Mouse (Mus musculus) right cerebral cortex, adult 18-20 months (tissue): ENCODE measurements around the gene Bsg.

Experiments
- DNase-seq: peaks from one replicate; pipeline ENCODE4 v3.0.0; 2022; ENCODE audit warnings: mixed read lengths

Gene Bsg

GRCm38 (mm10) chr10:79704065-79704969 lies at the start of gene Bsg:
Gene Bsg (plus strand): TSS chr10:79704491.
- peak; percentile 99 for DNase-seq

DNA sequence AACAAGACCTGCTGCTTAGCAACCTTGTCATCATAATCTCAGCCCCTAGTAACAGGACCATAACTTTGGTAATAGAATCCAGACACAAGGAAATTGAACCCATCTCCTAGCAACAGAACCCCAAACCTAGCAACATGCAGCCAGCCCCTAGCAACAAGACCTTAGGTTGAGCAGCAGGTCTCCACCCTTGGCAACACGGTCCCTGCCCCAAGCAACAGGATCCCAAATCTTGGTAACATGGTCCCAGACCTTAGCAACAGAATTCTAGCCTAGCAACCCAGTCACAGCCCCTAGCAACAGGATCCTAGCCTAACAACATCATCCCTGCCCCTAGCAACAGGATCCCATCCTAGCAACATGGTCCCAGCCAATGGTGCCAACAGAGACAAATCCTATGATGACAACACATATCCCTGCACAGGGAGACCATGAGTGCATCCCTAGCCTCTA lies 49.3 kb upstream of the Bsg start:
- no peak for DNase-seq

DNA sequence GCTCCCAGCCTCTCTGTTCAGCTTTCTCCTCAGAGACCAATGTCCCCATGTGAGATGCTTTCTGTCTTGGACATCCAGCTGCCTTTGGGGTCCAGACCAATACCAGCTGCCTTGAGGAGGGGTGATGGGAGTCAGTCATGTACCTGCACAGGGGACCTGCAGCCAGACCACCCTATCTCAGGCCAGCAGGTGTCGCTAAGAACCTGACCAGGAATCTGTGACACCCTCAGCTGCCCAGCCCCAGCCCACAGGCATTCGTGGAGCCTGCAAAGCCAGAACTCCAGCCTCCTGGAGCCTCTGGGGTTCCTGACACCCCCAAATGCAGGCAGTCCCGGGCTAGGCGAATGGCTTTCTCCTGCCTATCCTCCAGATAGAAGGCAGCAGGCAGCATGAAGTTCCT lies 45.5 kb upstream of the Bsg start:
- no peak for DNase-seq

DNA sequence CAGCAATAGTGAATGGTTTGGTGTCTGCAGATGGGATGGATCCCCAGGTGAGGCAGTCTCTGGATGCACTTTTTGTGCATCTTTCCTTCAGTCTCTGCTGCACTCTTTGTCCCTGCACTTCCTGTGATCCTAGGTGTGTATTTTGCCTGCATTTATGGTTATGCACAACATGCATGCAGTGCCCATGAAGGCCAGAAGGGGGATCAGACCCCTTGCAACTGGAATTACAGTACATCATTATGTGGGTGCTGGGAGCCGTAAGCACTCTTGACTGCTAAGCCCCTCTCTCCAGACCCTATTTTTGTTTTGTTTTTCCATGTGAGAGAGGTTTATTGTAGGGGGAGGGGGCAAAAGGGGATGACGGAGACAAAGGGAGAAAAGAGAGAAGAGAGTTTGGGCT lies 44.0 kb upstream of the Bsg start:
- DNase-seq, result no peak

DNA sequence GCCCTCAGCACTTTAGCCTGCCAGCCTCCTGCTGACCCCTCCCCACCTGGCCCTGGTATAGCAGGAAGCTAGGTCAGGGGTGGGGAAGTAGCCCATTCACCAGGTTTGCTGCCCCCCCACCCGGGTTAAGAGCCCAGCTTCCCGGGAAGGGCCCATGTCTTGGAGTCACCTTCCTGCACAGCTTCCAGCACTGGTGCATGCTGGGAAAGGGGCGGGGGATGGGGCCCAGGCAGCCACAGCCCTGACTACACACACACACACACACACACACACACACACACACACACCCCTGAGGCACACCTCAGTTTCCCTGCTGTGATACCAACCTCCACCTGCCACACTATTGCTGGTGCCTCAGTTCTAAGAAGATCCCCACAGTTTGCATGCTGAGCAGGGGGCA lies 42.4 kb upstream of the Bsg start:
- no peak for DNase-seq

DNA sequence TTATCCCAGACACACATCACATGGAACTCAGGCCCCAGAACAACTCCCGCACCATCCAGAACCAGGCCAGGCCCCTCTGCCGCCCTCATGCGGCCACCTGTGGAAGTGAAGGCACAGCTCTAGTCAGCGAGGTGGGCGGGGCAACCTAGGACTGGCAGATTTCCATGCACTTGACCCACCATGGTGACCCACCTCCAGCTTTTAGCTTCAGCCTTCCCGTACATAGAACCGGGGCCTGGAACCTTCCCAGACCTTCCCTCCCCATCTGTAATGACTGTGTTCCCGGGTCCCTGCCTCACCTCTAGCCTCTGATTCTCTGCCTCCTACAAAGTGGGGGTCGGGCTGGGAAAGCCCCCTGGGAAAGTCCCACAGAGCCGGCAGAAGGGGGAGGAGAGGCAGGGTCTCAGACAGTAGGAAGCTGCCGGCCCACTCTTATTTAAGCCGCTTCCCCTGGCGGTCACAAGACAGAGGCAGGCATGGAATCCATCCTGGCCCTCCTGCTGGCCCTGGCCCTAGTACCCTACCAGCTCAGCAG lies 40.1 kb upstream of the Bsg start, which contains the start of gene Madcam1:
Gene Madcam1 (plus strand): TSS at position 429 of the 535 bp plus-strand sequence.
- peak; percentile 60 for DNase-seq

GRCm38 (mm10) chr10:79665051-79665450 lies 39.2 kb upstream of the Bsg start:
- no peak for DNase-seq

- DNase-seq, result no peak
These were observed 37.8 kb upstream of the Bsg start for GRCm38 (mm10) chr10:79666493-79666892.

DNA sequence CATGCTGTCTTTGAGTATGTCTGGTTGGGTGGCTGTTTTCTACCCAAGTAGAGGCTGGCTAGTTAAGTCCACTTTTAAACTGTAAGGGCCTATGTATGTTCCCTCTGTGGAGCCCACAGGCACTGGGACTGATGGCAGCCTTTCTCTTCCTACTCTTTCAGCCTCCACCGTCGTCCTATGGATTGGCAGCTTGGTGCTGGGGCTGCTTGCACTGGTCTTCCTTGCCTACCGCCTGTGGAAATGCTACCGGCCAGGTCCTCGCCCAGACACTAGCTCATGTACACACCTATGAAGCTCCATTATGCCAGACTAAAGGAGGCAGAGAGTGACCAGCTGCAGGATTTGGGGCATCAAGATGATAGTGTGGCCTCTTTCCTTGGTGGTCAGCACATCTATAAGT lies 36.2 kb upstream of the Bsg start:
- no peak for DNase-seq

- DNase-seq, result peak; percentile 93
These were observed 35.3 kb upstream of the Bsg start, which contains the start of gene Tpgs1 for GRCm38 (mm10) chr10:79668771-79669575. Gene Tpgs1 (plus strand): TSS chr10:79669369.

DNA sequence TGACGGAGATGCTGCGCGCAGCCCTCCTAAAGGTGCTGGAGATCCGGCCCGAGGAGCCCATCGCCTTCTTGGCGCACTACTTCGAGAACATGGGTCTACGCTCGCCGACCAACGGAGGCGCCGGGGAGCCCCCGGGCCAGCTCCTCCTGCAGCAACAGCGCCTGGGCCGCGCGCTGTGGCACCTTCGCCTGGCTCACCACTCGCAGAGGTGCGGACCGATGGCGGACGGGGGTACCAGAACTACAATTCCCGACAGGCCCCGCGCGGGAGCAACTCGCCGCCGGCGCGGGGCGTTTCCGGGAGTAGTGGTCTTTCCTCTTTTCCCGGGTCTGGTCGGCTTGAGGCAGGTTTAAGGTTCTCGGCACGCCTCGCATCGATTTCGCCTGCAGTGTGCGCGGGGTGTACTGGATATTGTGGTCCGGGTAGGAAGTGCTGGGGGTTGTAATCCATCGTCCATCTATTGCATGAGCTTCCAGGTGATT lies 34.7 kb upstream of the Bsg start:
- DNase-seq, result peak; percentile 84

- no peak for DNase-seq
These were observed 34.0 kb upstream of the Bsg start for GRCm38 (mm10) chr10:79670071-79670888.

GRCm38 (mm10) chr10:79671396-79672087 lies 32.7 kb upstream of the Bsg start:
- no peak for DNase-seq

DNA sequence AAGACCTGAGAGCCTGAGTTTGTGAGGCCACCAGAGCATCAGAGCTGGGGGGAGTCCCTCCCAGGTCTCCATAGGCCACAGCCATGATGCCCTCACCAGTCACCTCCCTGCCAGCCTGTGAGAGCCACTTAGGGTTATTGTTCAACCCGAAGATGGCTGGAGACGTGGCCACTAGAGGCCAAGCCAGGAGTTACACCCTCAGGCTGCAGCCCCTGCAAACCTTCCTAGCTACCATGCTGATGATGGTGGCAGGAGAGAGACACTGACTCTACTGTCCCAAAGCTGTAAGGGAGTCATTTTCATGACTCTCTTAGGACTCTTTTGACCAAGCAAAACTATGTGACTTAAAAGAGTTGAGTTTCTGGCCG lies 32.2 kb upstream of the Bsg start:
- no peak for DNase-seq

GRCm38 (mm10) chr10:79673054-79673453 lies 31.2 kb upstream of the Bsg start:
- DNase-seq, result no peak

DNA sequence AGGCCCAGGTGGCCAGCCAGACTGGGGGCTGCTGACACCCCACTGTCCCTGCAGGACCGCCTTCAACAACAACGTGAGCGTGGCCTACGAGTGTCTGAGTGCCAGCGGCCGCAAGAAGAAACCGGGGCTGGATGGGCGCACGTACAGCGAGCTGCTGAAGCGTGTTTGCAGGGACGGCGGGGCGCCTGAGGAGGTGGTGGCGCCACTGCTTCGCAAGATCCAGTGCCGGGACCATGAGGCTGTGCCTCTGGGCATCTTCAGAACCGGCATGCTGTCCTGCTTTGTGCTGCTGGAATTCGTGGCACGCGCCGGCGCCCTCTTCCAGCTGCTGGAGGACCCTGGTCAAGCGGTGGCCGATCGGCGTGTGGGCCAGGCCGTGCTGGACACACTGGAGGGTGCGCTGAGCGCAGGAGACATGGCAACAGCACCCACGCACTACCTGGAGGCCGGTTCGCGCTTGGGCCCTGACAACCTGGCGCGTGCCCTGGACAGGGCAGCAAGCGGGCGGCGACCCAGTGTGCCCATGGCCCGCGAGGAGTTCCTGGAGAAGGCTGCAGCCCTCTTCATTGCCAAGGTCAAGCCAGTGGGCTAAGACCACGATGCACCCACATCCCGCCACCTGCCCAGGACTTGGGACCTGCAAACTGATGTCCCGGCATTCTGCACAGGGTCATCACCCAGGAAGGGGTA lies 28.8 kb upstream of the Bsg start:
- DNase-seq, result no peak

- no peak for DNase-seq
These were observed 23.4 kb upstream of the Bsg start for GRCm38 (mm10) chr10:79680606-79681495.

DNA sequence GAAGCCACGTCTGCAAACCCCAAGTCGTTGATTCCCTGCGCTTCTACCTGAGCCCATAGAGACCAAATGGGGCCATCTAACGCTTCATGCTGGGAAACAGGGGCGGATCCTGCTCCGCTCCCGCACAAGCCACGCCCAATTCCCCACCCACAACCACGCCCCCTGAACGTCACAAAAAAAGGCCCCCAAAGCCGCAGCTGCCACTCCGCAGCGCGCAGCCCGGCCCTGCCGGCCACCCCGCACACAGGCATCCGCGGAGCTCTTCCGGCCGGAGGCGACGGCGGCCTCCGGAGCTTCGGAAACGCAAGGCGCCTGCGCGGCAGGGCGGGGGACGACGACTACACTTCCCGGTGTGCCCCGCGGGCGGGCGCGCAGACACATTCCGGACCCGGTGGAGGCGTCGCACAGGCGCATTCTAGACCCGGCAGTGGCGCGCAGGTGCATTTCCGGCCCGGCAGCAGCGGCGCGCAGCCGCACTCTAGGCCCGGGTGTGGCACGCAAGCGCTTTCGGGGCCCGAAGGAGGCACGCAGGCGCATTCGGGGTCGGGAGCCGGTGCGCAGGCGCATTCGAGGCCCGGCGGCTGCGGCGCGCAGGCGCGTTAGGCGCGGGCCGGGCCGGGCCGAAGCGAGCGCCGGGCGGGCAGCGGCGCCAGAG lies 22.6 kb upstream of the Bsg start, which contains the start of gene Cdc34:
Gene Cdc34 (plus strand): TSS at position 605 of the 655 bp plus-strand sequence.
- DNase-seq, result peak; percentile 100

DNA sequence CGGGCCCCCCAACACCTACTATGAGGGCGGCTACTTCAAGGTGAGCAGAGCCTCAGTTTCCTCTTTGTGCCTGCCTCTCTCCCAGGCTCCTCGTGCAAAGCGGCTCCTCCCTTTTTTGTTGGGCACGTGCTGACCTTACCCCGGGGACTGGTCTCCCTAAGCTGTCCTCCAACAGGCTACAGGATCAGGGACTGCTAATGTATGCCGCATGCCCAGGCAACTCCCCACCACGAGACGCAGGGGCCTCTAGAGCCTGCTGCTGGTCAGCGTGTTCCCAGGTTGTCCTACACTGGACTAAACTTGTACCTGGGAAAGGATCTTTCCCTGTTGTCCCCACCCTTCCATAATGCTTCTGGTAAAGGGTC lies 21.8 kb upstream of the Bsg start:
- DNase-seq, result no peak
